Mouse (Mus musculus): ENCODE measurements at regions not wholly inside any gene's neighbourhood (a gene's known extent, or its start where the extent isn't known, plus 50 kb on each side); places are given as distances from the start of the nearest gene placed in this dataset.

GRCm38 (mm10) chr3:80336123-80336674 lies 451.9 kb downstream of the Fam198b start:
- H3K27ac ChIP-seq (ENCODE audit: low read depth, low read length), result no peak overlapping the region
- H3K36me3 ChIP-seq (ENCODE audit: control insufficient read depth, insufficient read depth, low read length), result no peaks in the 10 kb centered on the region
- ATAC-seq, result peak; percentile 64; the same call in 1 of the 2 replicates
- WGBS, result 90% methylated on average over 8 of the region's 8 CpGs
- H3K4me2 ChIP-seq (ENCODE audit: low read length), result no peak overlapping the region
- no peaks in the 10 kb centered on the region for H3K9me3 ChIP-seq (ENCODE audit: control insufficient read depth, low read length)
- H3K4me3 ChIP-seq (ENCODE audit: low read length), result no peak overlapping the region
- H3K9ac ChIP-seq (ENCODE audit: low read depth, low read length), result no peak overlapping the region
- no peaks in the 10 kb centered on the region for H3K4me1 ChIP-seq (ENCODE audit: control insufficient read depth, insufficient read depth, low read depth, low read length)
- no peaks in the 10 kb centered on the region for H3K27me3 ChIP-seq (replicated peaks; ENCODE audit: control insufficient read depth, insufficient read depth, low read length)

GRCm38 (mm10) chr3:80367972-80368371 lies 434.7 kb downstream of the Gria2 start:
- Histone ChIP-seq H3K27me3 (replicated peaks; ENCODE audit: control insufficient read depth, insufficient read depth, low read length) (no peaks in the 10 kb centered on the region), H3K4me3 (ENCODE audit: low read length) (no peak overlapping the region), H3K9me3 (ENCODE audit: control insufficient read depth, low read length) (no peaks in the 10 kb centered on the region), H3K9ac (ENCODE audit: low read depth, low read length) (no peak overlapping the region), H3K4me2 (ENCODE audit: low read length) (no peak overlapping the region), H3K27ac (ENCODE audit: low read depth, low read length) (no peak overlapping the region), H3K36me3 (ENCODE audit: control insufficient read depth, insufficient read depth, low read length) (no peaks in the 10 kb centered on the region), H3K4me1 (ENCODE audit: control insufficient read depth, insufficient read depth, low read depth, low read length) (no peaks in the 10 kb centered on the region)
- peak; percentile 72 for ATAC-seq

- Histone ChIP-seq H3K4me1 (ENCODE audit: control insufficient read depth, insufficient read depth, low read depth, low read length) (no peaks in the 10 kb centered on the region), H3K27me3 (replicated peaks; ENCODE audit: control insufficient read depth, insufficient read depth, low read length) (no peaks in the 10 kb centered on the region), H3K36me3 (ENCODE audit: control insufficient read depth, insufficient read depth, low read length) (no peaks in the 10 kb centered on the region), H3K27ac (ENCODE audit: low read depth, low read length) (no peak overlapping the region), H3K9me3 (ENCODE audit: control insufficient read depth, low read length) (no peaks in the 10 kb centered on the region), H3K9ac (ENCODE audit: low read depth, low read length) (no peak overlapping the region), H3K4me3 (ENCODE audit: low read length) (no peak overlapping the region), H3K4me2 (ENCODE audit: low read length) (no peak overlapping the region)
- ATAC-seq, result no peak
- WGBS, result 86% methylated on average over 4 of the region's 4 CpGs
Measured at GRCm38 (mm10) chr3:80369214-80369941, 433.3 kb downstream of the Gria2 start.

GRCm38 (mm10) chr3:80372436-80372835 lies 430.2 kb downstream of the Gria2 start:
- no peak for ATAC-seq
- 77% methylated on average over 3 of the region's 3 CpGs for whole genome bisulfite sequencing

GRCm38 (mm10) chr3:80385986-80386385 lies 416.6 kb downstream of the Gria2 start:
- H3K27ac ChIP-seq (ENCODE audit: low read depth, low read length), result no peak overlapping the region
- ATAC-seq, result no peak
- H3K36me3 ChIP-seq (ENCODE audit: control insufficient read depth, insufficient read depth, low read length), result no peaks in the 10 kb centered on the region
- WGBS, result 83% methylated on average over 2 of the region's 2 CpGs
- H3K4me1 ChIP-seq (ENCODE audit: control insufficient read depth, insufficient read depth, low read depth, low read length), result no peaks in the 10 kb centered on the region
- H3K4me2 ChIP-seq (ENCODE audit: low read length), result no peak overlapping the region
- H3K9ac ChIP-seq (ENCODE audit: low read depth, low read length), result no peak overlapping the region
- no peak overlapping the region for H3K4me3 ChIP-seq (ENCODE audit: low read length)
- H3K9me3 ChIP-seq (ENCODE audit: control insufficient read depth, low read length), result no peaks in the 10 kb centered on the region
- no peaks in the 10 kb centered on the region for H3K27me3 ChIP-seq (replicated peaks; ENCODE audit: control insufficient read depth, insufficient read depth, low read length)

More at GRCm38 (mm10) chr3:80372436-80372835, 430.2 kb downstream of the Gria2 start:
- H3K9me3 ChIP-seq (ENCODE audit: control insufficient read depth, low read length), result no peaks in the 10 kb centered on the region
- no peak overlapping the region for H3K4me3 ChIP-seq (ENCODE audit: low read length)
- H3K36me3 ChIP-seq (ENCODE audit: control insufficient read depth, insufficient read depth, low read length), result no peaks in the 10 kb centered on the region
- H3K4me2 ChIP-seq (ENCODE audit: low read length), result no peak overlapping the region
- no peak overlapping the region for H3K27ac ChIP-seq (ENCODE audit: low read depth, low read length)
- no peaks in the 10 kb centered on the region for H3K27me3 ChIP-seq (replicated peaks; ENCODE audit: control insufficient read depth, insufficient read depth, low read length)
- no peaks in the 10 kb centered on the region for H3K4me1 ChIP-seq (ENCODE audit: control insufficient read depth, insufficient read depth, low read depth, low read length)
- no peak overlapping the region for H3K9ac ChIP-seq (ENCODE audit: low read depth, low read length)

GRCm38 (mm10) chr3:80396240-80396639 lies 406.4 kb downstream of the Gria2 start:
- WGBS, result 43% methylated on average over 4 of the region's 4 CpGs
- no peaks in the 10 kb centered on the region for H3K36me3 ChIP-seq (ENCODE audit: control insufficient read depth, insufficient read depth, low read length)
- no peak overlapping the region for H3K9ac ChIP-seq (ENCODE audit: low read depth, low read length)
- H3K27ac ChIP-seq (ENCODE audit: low read depth, low read length), result no peak overlapping the region
- no peak overlapping the region for H3K4me3 ChIP-seq (ENCODE audit: low read length)
- H3K4me2 ChIP-seq (ENCODE audit: low read length), result no peak overlapping the region
- peak; percentile 71; the same call in 1 of the 2 replicates for ATAC-seq
- no peaks in the 10 kb centered on the region for H3K27me3 ChIP-seq (replicated peaks; ENCODE audit: control insufficient read depth, insufficient read depth, low read length)
- 0 out of 2 replicates have a peak, but pooled peaks cover 2% of the 10 kb centered on the region for H3K9me3 ChIP-seq (ENCODE audit: control insufficient read depth, low read length)
- no peaks in the 10 kb centered on the region for H3K4me1 ChIP-seq (ENCODE audit: control insufficient read depth, insufficient read depth, low read depth, low read length)

GRCm38 (mm10) chr3:80420453-80420852 lies 382.2 kb downstream of the Gria2 start:
- Histone ChIP-seq H3K4me2 (ENCODE audit: low read length) (no peak overlapping the region), H3K9me3 (ENCODE audit: control insufficient read depth, low read length) (no peaks in the 10 kb centered on the region), H3K27me3 (replicated peaks; ENCODE audit: control insufficient read depth, insufficient read depth, low read length) (no peaks in the 10 kb centered on the region), H3K36me3 (ENCODE audit: control insufficient read depth, insufficient read depth, low read length) (no peaks in the 10 kb centered on the region), H3K9ac (ENCODE audit: low read depth, low read length) (no peak overlapping the region), H3K4me1 (ENCODE audit: control insufficient read depth, insufficient read depth, low read depth, low read length) (no peaks in the 10 kb centered on the region), H3K4me3 (ENCODE audit: low read length) (no peak overlapping the region), H3K27ac (ENCODE audit: low read depth, low read length) (no peak overlapping the region)
- no peak for ATAC-seq
- 76% methylated on average over 3 of the region's 3 CpGs for WGBS

GRCm38 (mm10) chr3:80421461-80421860 lies 381.2 kb downstream of the Gria2 start:
- Histone ChIP-seq H3K9ac (ENCODE audit: low read depth, low read length) (no peak overlapping the region), H3K36me3 (ENCODE audit: control insufficient read depth, insufficient read depth, low read length) (no peaks in the 10 kb centered on the region), H3K4me2 (ENCODE audit: low read length) (no peak overlapping the region), H3K4me1 (ENCODE audit: control insufficient read depth, insufficient read depth, low read depth, low read length) (no peaks in the 10 kb centered on the region), H3K27me3 (replicated peaks; ENCODE audit: control insufficient read depth, insufficient read depth, low read length) (no peaks in the 10 kb centered on the region), H3K9me3 (ENCODE audit: control insufficient read depth, low read length) (no peaks in the 10 kb centered on the region), H3K4me3 (ENCODE audit: low read length) (no peak overlapping the region), H3K27ac (ENCODE audit: low read depth, low read length) (no peak overlapping the region)
- 95% methylated on average over 3 of the region's 3 CpGs for whole genome bisulfite sequencing
- ATAC-seq, result no peak

GRCm38 (mm10) chr3:80422106-80422505 lies 380.5 kb downstream of the Gria2 start:
- H3K9ac ChIP-seq (ENCODE audit: low read depth, low read length), result no peak overlapping the region
- ATAC-seq, result no peak
- no peaks in the 10 kb centered on the region for H3K27me3 ChIP-seq (replicated peaks; ENCODE audit: control insufficient read depth, insufficient read depth, low read length)
- no peaks in the 10 kb centered on the region for H3K36me3 ChIP-seq (ENCODE audit: control insufficient read depth, insufficient read depth, low read length)
- H3K9me3 ChIP-seq (ENCODE audit: control insufficient read depth, low read length), result no peaks in the 10 kb centered on the region
- H3K4me2 ChIP-seq (ENCODE audit: low read length), result no peak overlapping the region
- H3K4me3 ChIP-seq (ENCODE audit: low read length), result no peak overlapping the region
- H3K4me1 ChIP-seq (ENCODE audit: control insufficient read depth, insufficient read depth, low read depth, low read length), result no peaks in the 10 kb centered on the region
- no peak overlapping the region for H3K27ac ChIP-seq (ENCODE audit: low read depth, low read length)
- 85% methylated on average over 3 of the region's 3 CpGs for WGBS

Measured in hindbrain, embryonic 16.5 days (tissue).